Mouse (Mus musculus) heart, adult 18-20 months (tissue): Measurements from ENCODE around the gene Vps53. TPM values are rescaled to one million over a fixed set of nuclear protein-coding genes. Genes with fewer than 3 reads are reported as not detected.
"Not testable (repeated sequence)": the region's sequence is repeated elsewhere in the genome, so short reads cannot be mapped to it uniquely, and the experiment has no call there.

ENCODE experiments used
- DNase-seq, 2 experiments: peaks; one replicate each; pipeline ENCODE4 v3.0.0; 2021 to 2022; ENCODE audit warnings: mixed read lengths in 1 of 2
- total RNA-seq, 2 experiments: library from RNA; stranded (reverse); gene quantifications; 2 replicates each; pipeline ENCODE4 v1.2.3; 2021

Vps53 gene
- total RNA-seq, 2 experiments from 2014 or later, result 25.5 to 26.9 TPM

DNA sequence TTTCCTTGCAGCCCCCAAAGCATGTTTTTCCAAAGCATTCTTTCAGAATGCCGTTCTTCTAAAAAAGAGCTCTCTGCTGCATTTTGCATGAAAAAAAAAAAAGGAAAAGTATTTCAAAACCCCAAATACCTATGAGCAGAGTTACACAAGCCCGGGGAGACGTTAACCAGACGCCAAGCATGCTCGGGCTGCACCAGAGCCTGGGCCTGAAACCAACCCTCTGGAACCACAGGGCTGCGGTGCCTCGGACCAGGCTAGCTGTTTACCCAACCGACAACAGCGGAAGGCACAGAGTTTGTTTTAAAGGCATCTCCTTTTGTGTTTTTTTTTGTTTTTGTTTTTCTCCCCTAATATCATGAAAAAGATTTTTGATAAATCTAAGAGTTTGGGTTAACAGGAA, 158.5 kb downstream of the Vps53 start:
- no peak for DNase-seq

DNA sequence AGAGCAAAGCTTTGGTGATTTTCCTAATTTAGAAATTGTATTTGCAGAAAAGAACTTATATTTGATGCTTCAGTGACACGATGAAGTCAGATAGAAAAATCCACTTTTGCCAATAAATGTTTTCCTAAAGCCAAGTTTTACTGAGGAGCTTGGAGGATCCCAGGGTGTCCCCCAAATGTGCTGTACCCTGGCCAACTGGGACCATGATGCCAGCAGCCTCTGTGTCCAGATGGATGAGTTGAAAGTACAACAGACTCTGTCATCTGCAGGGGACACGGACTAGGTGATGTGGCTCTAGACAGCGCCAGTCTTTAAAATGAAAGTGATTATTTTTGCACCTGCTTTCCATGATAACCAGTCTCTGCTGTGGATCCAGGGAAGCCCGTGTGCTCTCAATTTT, 159.6 kb downstream of the Vps53 start:
- no peak for DNase-seq

DNA sequence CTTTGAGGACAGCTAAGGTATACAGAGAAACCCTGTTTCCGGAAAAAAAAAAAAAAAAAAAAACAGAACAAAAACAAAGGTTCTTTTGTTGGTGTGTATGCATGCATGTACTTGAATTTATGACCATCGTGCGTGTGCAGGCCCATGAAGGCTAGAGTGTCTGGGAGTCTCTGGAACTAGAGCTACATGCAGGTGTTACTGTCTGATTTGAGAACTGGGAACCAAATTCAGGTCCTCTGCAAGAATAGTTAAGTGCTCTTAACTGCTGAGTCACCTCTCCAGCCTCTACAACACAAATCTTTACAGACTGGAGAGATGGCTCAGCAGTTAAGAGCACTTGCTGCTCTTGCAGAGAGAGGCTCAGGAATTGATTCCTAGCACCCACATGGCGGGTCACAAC, 163.6 kb downstream of the Vps53 start:
- no peak for DNase-seq

DNA sequence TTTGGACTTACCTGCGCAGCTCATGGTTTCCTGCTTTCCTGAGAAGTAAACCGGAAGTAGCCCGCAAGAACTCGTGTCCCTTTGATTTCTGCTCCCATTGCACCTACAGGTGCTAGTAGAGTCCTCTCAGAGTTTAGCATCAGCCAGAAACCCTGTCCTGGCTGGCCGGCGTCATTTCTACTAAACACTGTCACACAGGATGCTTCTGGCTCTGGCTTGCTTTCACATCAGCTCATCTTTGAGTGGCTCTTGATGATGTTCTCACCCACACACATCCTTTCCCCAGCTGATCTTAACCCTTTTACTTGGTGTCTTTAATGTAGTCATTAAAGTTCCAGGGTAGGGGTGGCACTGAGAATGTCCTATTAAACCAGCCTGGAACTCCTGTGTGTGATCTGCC, 164.2 kb downstream of the Vps53 start:
- DNase-seq, result no peak

DNA sequence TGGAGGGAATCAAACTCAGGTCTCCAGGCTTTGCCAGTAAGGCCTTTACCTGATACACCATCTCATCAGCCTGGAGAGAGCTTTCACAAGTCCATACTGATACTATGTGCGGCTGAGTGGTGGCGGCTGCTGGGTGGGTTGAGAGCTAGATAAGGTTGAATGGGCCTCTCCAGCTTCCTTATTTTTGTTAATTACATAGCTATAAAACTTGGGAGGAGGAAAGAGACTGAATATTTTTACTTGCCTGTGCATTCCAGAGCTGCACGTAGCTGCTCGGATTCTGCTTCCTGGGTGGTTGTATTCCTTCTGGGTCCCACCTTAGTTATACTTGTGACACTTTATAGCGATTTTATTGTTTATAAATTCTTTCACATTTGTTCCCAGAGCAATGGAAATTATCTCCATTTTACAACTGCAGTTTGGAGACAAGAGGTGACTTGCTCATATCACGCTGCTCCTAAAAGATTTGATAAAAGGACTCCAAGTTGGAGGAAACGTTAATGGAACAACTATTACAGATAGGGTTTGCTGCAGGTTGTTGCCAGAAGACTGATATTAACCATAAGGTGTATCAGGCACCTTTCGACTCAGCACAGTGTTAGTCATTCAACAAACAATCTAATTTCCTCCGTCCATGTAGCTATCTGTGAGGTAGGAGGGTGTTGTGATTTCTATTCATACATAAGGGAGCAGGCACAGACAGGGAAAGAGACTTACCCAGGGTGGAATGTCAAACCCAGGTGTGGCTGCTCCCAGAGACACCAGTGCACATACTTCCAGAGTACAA, 168.4 kb downstream of the Vps53 start:
- no peak for DNase-seq

DNA sequence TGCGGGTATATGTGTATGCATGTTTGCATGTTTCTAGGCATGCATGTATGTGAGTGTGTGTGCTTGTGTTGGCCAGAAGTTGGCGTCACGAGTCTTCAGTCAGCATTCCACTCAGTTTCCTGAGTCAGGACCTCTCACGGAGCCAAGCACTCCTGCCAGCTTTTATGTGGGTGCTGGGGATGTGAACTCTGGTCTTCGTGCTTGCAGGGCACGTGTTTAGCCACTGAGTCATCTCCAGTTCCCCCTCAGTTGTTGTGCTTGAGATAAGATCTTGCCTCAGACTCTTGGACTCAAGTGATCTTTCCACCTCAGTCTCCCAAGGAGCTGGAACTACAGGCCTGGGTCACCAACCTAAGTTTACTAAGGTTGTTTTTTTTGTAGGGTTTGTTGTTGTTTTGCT, 170.3 kb downstream of the Vps53 start:
- no peak for DNase-seq

DNA sequence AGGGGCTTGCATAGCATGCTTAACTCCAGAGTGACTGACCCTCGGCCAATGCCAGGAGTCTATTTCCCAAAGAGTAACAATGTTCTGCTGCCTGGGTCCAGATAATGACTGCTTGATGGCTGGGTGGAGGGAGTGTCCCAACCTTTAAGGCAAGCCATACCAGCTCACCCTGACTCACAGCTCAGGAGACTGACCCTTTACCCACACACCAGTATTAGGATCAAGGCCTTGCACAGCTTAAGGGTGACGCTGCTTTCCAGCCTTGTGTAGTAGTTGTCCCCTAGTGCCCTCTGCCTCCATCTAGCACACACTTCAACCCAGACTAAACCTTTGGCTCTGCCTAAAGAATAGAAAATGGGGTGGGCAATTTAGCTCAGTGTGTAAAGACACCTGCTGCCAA, 171.3 kb downstream of the Vps53 start:
- no peak for DNase-seq

DNA sequence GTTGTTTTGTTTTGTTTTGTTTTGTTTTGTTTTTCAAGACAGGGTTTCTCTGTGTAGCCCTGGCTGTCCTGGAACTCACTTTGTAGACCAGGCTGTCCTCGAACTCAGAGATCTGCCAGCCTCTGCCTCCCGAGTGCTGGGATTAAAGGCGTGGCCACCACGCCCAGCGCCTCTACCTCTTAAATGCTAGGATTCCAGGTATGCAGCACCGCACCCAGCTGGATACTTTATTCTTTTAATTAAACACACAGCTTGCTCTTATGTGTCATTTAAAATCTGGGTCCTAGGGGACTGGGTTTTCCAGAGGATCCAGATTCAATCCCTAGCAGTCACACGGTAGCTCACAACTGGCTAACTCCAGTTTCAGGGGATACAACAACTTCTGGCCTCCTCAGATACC, 175.2 kb downstream of the Vps53 start:
- DNase-seq, result not testable (repeated sequence)

DNA sequence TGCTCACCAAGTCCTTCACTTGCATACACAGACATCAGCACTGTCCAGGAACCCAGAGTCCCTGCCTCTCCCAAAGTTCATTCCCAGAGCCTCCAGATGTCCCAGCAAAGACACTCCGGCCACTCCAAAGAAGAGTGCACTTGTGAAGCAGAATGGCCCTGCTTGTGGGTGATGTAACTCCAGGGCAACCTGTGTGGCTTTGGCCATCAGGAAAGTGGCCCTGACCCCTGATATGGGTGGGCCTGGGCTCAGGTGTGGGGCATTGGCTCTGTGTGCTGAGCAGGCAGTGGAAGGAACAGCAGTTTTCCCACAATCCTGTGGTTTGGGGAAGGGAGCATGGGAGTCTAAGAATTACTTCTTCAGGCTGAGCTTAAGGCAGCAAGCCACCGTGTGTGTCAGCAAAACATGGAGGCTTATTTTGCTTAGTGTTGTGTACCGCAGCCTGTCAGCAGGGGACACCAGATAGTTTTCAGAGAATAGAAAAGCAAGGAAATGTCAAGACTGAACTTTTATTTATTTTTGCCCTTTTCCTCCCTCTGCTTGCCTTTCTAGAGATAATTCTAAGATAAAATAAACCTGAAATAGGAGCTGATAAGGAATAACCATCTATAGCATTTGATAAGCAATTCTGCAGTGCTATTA, 178.1 kb downstream of the Vps53 start:
- DNase-seq, result no peak

DNA sequence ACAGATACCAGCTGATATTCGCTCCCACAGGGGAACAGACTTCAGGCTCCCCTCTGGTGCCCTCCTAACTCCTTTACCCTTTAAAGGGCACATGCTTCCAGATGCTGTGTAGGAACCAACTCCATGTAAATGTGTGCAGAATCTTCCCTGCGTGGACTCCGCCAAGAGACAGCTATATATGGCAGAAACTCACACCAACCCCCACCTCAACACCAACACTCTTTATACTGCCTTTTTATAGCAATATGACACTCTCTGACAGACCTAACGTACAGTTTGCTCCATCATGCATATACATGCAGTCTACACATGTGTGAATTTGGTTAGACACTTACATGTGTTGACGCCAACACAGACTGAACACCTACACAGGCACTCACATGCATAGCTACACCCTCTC, 178.7 kb downstream of the Vps53 start:
- DNase-seq, result no peak

DNA sequence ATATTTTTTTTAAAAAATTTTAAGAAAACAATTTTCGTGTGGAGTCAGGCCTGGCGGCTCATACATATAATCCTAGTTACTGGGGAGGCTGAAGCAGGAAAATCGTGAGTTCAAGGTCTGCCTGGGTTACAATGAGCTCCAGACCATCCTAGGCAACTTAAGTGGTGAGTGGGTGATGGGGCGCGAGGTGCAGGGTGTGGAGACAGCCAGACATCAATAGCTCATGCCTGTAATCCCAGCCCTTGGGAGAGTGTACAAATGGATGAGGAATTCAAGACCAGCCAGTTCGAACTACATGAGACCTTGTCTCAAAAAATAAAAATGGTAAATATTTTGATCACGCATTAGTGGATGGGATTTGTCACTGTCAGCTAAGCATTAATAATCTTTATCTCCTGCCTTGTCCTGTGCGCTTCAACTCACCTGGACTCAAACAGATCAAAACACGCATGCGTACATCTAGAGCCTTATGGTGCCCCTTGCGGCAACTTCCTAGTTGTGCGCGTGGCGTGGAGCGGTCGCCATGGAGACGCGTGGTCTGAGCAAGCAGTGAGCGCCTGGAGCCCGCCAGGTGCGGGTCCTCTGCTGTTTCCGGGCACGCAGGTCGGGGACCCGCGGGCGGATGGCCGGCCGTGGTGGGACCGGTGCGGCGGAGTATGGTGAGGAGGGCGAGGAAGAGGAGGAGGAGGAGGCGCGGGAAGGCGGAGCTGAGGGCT, 179.8 kb downstream of the Vps53 start, which contains the start of gene 1700016K19Rik:
TSS of gene 1700016K19Rik (plus strand) at position 473 of the 716 bp plus-strand sequence.
- peak; percentile 70 for DNase-seq

Other genes starting within 250 kb of the Vps53 start
- 10 to 100 TPM in 1 of 2 experiments, 1 to 10 TPM in 1; 7.4 to 10.0 TPM for gene Rph3al, start 241.2 kb downstream of the Vps53 start, total RNA-seq
- gene 1700016K19Rik, start 179.7 kb downstream of the Vps53 start, total RNA-seq, result under 1 TPM in 1 of 2 experiments, not detected in 1; 0.64 TPM
- gene Rflnb, start 151.9 kb downstream of the Vps53 start, total RNA-seq, result 10 to 100 TPM; 28.6 to 35.8 TPM
- 1 to 10 TPM; 3.5 to 3.8 TPM for gene Fam57a, start within 50 bp of the Vps53 start, total RNA-seq
- under 1 TPM; 0.50 to 0.90 TPM for gene Dbil5, start 38.0 kb upstream of the Vps53 start, total RNA-seq
- gene Gemin4, start 38.0 kb upstream of the Vps53 start, total RNA-seq, result 1 to 10 TPM; 3.2 to 4.3 TPM
- 10 to 100 TPM; 24.6 to 27.4 TPM for gene Mrm3, start 64.1 kb upstream of the Vps53 start, total RNA-seq
- gene Glod4, start 64.1 kb upstream of the Vps53 start, total RNA-seq, result 10 to 100 TPM; 40.3 to 44.6 TPM
- 10 to 100 TPM; 13.5 to 17.8 TPM for gene Nxn, start 219.5 kb upstream of the Vps53 start, total RNA-seq
- gene Timm22, start 227.3 kb upstream of the Vps53 start, total RNA-seq, result 10 to 100 TPM; 44.0 to 51.4 TPM